Mouse (Mus musculus) forelimb bud, embryonic 11.5 days (tissue): ENCODE results near the gene Pdzrn3.

ENCODE experiments used
- DNase-seq: peaks from one replicate; pipeline ENCODE4 v3.0.0-alpha.2; 2012; ENCODE audit warnings: low read depth, low spot score

Gene Pdzrn3

DNA sequence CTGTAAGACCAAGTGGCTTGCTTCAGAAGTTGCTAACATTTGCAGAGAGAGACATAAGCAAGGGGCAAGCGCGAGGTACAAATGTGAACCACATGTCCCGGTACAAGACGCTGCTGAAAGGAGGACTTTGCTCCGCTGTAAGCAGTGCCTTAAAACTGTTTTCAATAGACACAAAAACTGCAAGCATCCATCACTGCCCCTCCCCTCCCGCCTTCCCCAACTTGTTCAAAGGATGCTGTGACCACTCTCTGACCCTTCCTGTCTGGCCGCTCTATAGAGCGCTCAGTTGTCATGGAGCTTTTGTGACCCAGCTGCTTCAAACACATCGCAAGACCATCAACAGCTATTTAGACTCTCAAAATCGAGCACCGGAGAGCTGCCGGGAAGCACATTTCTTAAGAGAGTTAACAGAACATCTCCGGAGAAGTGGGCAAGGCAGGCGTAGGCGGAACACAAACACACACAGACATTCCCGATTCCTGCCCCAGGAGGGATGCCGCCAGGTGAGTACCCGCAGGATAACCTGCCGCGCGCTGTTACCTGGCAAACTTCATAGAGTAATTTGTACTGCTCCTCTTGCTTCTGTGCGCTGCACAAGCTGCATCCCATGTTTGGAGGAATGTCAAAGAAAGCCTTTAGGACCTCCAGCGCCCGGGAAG is 179.3 kb downstream of the Pdzrn3 start:
- DNase-seq: peak; percentile 63

DNA sequence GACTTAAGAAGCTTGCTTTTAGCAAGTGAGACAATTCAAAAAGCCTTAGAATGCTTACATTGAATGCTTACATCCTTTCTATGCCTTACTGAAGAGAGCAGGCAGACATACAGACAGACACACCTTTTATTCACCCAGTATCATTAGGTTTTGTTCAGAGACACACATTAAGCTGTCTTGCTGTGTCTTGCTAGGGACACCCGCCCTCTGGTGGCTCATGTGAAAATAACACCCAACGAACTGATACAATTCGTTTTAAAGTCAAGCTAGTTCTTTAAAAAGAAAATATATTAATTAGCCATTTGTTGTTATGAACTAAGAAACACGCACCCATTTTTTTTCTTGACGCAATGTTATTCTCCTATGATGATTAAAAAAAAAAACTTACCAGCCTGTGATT is 180.1 kb downstream of the Pdzrn3 start:
- DNase-seq: peak; percentile 70

GRCm38 (mm10) chr6:101195891-101196290 is 181.8 kb downstream of the Pdzrn3 start:
- DNase-seq: no peak

- DNase-seq: peak; percentile 52
These were observed 183.2 kb downstream of the Pdzrn3 start for GRCm38 (mm10) chr6:101194386-101194925.

DNA sequence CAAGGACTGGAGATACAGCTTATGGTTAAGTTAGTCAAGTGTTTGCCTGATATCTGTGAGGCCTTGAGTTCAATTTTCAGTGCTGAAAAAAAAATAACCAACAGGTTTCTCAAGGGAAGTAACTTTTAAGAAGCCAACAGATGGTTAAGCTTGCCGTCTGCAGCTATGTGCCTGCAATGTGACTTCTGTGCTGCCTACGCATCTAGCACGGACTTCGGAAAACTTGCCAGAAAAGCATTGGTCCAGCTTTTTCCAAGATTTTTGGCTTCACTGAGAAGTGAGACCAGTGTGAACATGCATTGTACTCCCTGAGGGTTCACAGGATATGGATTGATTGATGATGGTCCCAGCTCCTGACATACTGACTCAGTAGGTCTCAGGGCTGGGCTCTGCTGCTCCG is 186.1 kb downstream of the Pdzrn3 start:
- DNase-seq: no peak

DNA sequence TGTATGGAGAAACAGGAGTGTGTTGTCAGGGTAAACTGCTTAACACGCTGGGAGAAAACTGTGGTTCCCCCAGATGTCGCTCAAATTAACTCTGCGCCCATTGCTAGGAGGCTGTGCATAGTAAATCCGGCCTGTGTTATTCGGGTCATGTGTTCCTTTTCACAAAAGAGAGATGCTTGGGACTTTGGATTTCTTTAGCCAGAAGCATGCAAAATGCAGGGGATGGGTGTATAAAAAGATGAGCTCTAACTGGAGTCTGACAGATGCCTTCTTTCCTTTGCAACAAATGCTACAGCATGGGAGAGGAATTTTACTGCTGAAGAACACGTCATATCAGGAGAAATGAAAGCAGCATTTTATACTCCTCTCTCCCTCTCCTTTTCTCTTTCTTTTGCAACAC is 190.4 kb downstream of the Pdzrn3 start:
- DNase-seq: no peak

GRCm38 (mm10) chr6:101186887-101187286 is 190.8 kb downstream of the Pdzrn3 start:
- no peak for DNase-seq

DNA sequence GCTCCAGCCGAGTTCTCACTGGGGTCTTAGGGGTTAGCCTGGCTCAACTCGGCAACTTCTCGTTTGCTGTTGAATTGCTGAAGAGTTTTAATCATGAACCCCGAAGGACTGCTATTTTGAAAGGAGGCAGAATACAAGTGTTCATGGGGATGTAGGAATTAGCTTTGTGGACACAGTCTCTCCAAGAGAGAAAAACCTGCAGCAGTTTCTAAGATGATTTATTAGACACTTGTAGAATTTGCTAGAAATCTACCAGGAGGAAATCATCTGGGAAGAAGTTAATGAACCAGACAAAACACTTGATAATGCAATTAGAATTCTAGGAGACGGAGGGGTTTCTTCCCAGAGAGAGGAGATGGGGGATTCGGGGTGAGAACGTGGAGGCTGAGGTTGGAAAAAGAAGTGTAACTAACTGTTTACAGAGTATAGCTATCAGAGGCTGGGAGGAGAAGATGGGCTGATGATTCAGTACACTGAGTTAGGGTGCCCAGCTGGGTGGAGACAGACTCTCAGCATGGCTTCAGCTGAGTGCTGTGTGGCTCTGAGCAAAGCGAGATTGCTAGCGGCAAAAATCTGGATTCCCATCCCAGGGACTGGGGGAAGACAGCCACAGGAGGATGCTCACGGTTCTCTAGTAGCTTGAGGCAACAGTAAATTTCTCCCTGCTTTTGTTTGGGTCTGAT is 193.5 kb downstream of the Pdzrn3 start:
- DNase-seq: no peak

- DNase-seq: no peak
These were observed 207.0 kb downstream of the Pdzrn3 start for GRCm38 (mm10) chr6:101170699-101171098.

- DNase-seq: no peak
These were observed 224.2 kb downstream of the Pdzrn3 start for GRCm38 (mm10) chr6:101153511-101153921.

DNA sequence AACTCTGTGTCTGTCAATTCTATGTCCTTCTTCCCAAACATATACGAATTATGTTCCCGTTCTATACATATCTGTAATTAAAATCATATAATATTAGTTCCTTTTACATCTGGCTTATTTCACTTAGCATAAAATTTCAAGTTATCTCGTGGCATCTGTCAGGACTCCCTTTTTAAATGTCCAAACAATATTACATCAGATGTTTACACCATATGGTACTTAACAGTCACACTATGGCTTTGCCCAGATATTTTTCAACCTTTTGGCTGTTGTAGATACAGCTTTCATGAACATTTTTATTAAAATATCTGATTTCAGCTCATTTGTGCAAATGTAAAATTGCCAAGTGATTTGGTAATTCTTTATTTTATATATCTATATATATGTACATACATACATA is 242.3 kb downstream of the Pdzrn3 start:
- DNase-seq: no peak

- no peak for DNase-seq
These were observed 252.3 kb downstream of the Pdzrn3 start for GRCm38 (mm10) chr6:101125396-101125795.

- no peak for DNase-seq
These were observed 268.7 kb downstream of the Pdzrn3 start for GRCm38 (mm10) chr6:101108951-101109350.

- no peak for DNase-seq
These were observed 274.2 kb downstream of the Pdzrn3 start for GRCm38 (mm10) chr6:101103506-101103905.

- DNase-seq: no peak
These were observed 275.7 kb downstream of the Pdzrn3 start for GRCm38 (mm10) chr6:101101709-101102654.
